Mouse (Mus musculus): ENCODE data around the gene Gm37240. TPM values are rescaled to one million over a fixed set of nuclear protein-coding genes. Genes with fewer than 3 reads are reported as not detected.

The Gm37240 gene
- polyA plus RNA-seq, 1 experiment from 2014 or later = 3.2 TPM

GRCm38 (mm10) chr3:85398841-85399240 lies 488.5 kb downstream of the Gm37240 start:
- no peaks in the 10 kb centered on the region for H3K4me1 ChIP-seq (ENCODE audit: control insufficient read depth, insufficient read depth, low read length)
- DNase-seq (ENCODE audit: low spot score) (no peak), ATAC-seq (replicated peaks; ENCODE audit: insufficient number of reproducible peaks, low FRiP score, low TSS enrichment, low read depth) (no peak)
- H3K4me3 ChIP-seq (ENCODE audit: low read depth, low read length) = no peak overlapping the region
- no peak overlapping the region for H3K9ac ChIP-seq (replicated peaks; ENCODE audit: low read length)
- H3K4me2 ChIP-seq (ENCODE audit: low read depth, low read length) = no peak overlapping the region
- H3K36me3 ChIP-seq (replicated peaks; ENCODE audit: control insufficient read depth, insufficient read depth, low read depth, low read length) = no peaks in the 10 kb centered on the region
- H3K27me3 ChIP-seq (ENCODE audit: control insufficient read depth, insufficient read depth, low read length) = no peaks in the 10 kb centered on the region
- H3K27ac ChIP-seq (replicated peaks; ENCODE audit: low read depth, low read length) = no peak overlapping the region
- H3K9me3 ChIP-seq (replicated peaks; ENCODE audit: control insufficient read depth, low read length) = no peaks in the 10 kb centered on the region

DNA sequence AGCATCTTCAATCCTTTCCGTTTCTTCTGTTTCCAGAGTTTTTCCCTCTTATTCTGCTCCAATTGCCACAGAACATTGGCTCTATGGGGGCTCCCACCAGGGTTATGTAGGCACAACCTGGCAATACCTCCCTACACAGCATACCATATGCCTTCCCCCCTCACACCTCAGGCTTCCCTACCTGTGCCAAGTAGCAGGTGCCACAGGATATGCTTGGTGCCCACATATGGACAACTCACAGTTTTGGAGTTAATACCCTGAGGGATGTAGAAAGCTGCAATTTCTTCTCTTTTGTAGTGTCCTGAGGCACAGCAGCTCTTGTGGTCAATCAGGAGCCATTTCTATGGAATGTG lies 488.9 kb downstream of the Gm37240 start:
- H3K27ac ChIP-seq (replicated peaks; ENCODE audit: low read depth, low read length) = no peak overlapping the region
- ATAC-seq (replicated peaks; ENCODE audit: insufficient number of reproducible peaks, low FRiP score, low TSS enrichment, low read depth) (no peak), DNase-seq (ENCODE audit: low spot score) (no peak)
- H3K36me3 ChIP-seq (replicated peaks; ENCODE audit: control insufficient read depth, insufficient read depth, low read depth, low read length) = no peaks in the 10 kb centered on the region
- H3K4me3 ChIP-seq (ENCODE audit: low read depth, low read length) = no peak overlapping the region
- no peaks in the 10 kb centered on the region for H3K27me3 ChIP-seq (ENCODE audit: control insufficient read depth, insufficient read depth, low read length)
- 93% methylated on average over 1 of the region's 1 CpGs for WGBS
- H3K4me2 ChIP-seq (ENCODE audit: low read depth, low read length) = no peak overlapping the region
- H3K4me1 ChIP-seq (ENCODE audit: control insufficient read depth, insufficient read depth, low read length) = no peaks in the 10 kb centered on the region
- H3K9me3 ChIP-seq (replicated peaks; ENCODE audit: control insufficient read depth, low read length) = no peaks in the 10 kb centered on the region
- H3K9ac ChIP-seq (replicated peaks; ENCODE audit: low read length) = no peak overlapping the region

DNA sequence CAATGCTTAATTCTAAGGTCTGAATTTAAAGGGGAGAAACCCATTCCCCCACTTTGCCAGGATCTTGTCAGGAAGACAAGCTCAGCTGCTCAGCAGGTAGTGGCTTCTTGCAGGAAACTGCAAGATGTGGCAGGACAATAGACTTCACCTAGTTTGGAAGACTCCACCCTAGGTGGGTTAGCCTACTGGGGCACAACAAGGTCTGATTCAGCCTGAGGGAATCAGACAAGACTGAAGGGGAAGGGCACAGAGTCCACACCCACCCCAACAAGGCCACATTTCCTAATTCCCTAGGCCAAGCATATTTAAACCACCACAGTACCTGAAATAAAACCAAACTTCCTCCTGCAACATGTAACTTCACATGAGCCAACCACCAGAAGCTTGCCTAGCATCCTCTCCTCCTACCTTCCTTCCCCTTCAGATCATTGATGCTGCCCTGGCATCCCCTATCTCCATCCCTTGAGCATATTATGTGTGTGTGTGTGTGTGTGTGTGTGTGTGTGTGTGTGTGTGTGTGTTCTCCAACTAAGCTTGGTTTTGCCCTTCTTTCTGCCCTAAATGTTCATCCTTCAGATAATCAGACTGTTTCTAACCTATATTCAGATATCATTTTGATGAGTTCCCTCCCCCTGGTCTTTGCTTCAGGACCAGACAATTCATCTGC lies 489.4 kb downstream of the Gm37240 start:
- Histone ChIP-seq H3K4me1 (ENCODE audit: control insufficient read depth, insufficient read depth, low read length) (no peaks in the 10 kb centered on the region), H3K9me3 (replicated peaks; ENCODE audit: control insufficient read depth, low read length) (no peaks in the 10 kb centered on the region), H3K27ac (replicated peaks; ENCODE audit: low read depth, low read length) (no peak overlapping the region), H3K4me3 (ENCODE audit: low read depth, low read length) (no peak overlapping the region), H3K36me3 (replicated peaks; ENCODE audit: control insufficient read depth, insufficient read depth, low read depth, low read length) (no peaks in the 10 kb centered on the region), H3K4me2 (ENCODE audit: low read depth, low read length) (no peak overlapping the region), H3K9ac (replicated peaks; ENCODE audit: low read length) (no peak overlapping the region), H3K27me3 (ENCODE audit: control insufficient read depth, insufficient read depth, low read length) (no peaks in the 10 kb centered on the region)
- ATAC-seq (replicated peaks; ENCODE audit: insufficient number of reproducible peaks, low FRiP score, low TSS enrichment, low read depth) (no peak), DNase-seq (ENCODE audit: low spot score) (no peak)

DNA sequence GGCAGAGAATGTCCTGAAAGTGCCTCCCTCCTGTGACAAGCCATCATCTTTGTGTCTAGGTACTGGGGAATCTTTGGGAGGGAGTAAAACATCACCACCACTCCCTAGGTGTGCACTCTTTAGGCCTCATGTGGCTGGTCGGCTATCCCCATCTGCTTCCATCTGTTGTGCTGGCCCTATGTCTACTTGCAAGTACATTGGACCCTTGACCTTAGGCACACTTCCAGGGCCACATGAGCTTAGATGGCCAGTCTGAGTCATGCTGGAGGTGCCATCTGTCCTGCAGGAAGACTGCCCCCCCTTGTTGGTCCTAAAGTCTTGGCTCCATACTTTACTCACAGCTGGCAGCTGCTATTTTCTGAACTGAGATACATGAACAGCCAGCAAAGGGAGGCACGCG lies 493.9 kb downstream of the Gm37240 start:
- 93% methylated on average over 3 of the region's 3 CpGs for WGBS
- ATAC-seq (replicated peaks; ENCODE audit: insufficient number of reproducible peaks, low FRiP score, low TSS enrichment, low read depth) (no peak), DNase-seq (ENCODE audit: low spot score) (no peak)
- no peak overlapping the region for H3K4me3 ChIP-seq (ENCODE audit: low read depth, low read length)
- H3K9me3 ChIP-seq (replicated peaks; ENCODE audit: control insufficient read depth, low read length) = no peaks in the 10 kb centered on the region
- H3K9ac ChIP-seq (replicated peaks; ENCODE audit: low read length) = no peak overlapping the region
- H3K4me2 ChIP-seq (ENCODE audit: low read depth, low read length) = no peak overlapping the region
- no peak overlapping the region for H3K27ac ChIP-seq (replicated peaks; ENCODE audit: low read depth, low read length)
- H3K27me3 ChIP-seq (ENCODE audit: control insufficient read depth, insufficient read depth, low read length) = no peaks in the 10 kb centered on the region
- H3K36me3 ChIP-seq (replicated peaks; ENCODE audit: control insufficient read depth, insufficient read depth, low read depth, low read length) = no peaks in the 10 kb centered on the region
- H3K4me1 ChIP-seq (ENCODE audit: control insufficient read depth, insufficient read depth, low read length) = no peaks in the 10 kb centered on the region

DNA sequence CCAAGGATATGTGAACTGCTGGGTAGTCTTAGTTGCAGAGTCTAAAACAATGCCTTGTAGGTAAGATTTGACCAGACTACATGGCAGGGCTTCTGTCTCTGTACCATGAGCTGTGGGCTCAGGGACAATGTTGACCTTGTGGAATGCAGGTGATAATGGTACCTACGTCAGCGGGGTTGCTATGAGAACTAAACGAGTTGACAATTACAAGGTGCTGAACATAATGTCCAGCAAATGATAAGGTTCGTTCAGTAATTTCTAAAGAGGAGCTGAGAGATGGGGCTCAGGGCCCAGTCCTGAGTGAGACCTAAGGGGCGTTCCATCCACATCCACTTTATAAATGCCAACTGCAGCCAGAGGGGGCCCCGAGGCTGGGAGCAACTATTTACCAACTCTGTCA lies 495.6 kb downstream of the Gm37240 start:
- H3K27ac ChIP-seq (replicated peaks; ENCODE audit: low read depth, low read length) = no peak overlapping the region
- ATAC-seq (replicated peaks; ENCODE audit: insufficient number of reproducible peaks, low FRiP score, low TSS enrichment, low read depth) (no peak), DNase-seq (ENCODE audit: low spot score) (no peak)
- no peaks in the 10 kb centered on the region for H3K36me3 ChIP-seq (replicated peaks; ENCODE audit: control insufficient read depth, insufficient read depth, low read depth, low read length)
- no peak overlapping the region for H3K4me2 ChIP-seq (ENCODE audit: low read depth, low read length)
- no peak overlapping the region for H3K4me3 ChIP-seq (ENCODE audit: low read depth, low read length)
- H3K27me3 ChIP-seq (ENCODE audit: control insufficient read depth, insufficient read depth, low read length) = no peaks in the 10 kb centered on the region
- no peaks in the 10 kb centered on the region for H3K9me3 ChIP-seq (replicated peaks; ENCODE audit: control insufficient read depth, low read length)
- no peak overlapping the region for H3K9ac ChIP-seq (replicated peaks; ENCODE audit: low read length)
- 86% methylated on average over 6 of the region's 6 CpGs for WGBS
- no peaks in the 10 kb centered on the region for H3K4me1 ChIP-seq (ENCODE audit: control insufficient read depth, insufficient read depth, low read length)

DNA sequence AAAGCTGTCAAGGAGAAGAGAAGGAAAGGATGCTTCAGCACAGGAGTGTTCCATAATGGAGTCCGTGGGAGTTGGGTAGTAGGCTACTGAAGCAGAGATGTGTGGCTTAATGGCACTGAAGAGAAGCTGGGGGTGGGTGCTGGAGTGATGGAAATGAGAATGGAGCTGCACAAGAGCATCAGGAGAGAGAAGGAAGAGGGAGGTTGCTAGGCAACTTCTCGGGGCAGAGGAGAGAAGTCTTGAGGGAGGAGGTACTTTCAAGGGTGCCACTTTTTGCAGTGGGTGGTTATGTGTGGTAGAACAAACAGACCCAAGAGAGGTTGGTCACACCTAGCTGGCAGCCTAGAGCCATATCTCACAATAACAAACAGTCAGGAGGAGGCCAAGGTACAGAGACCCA lies 496.2 kb downstream of the Gm37240 start:
- no peaks in the 10 kb centered on the region for H3K4me1 ChIP-seq (ENCODE audit: control insufficient read depth, insufficient read depth, low read length)
- H3K9me3 ChIP-seq (replicated peaks; ENCODE audit: control insufficient read depth, low read length) = no peaks in the 10 kb centered on the region
- H3K36me3 ChIP-seq (replicated peaks; ENCODE audit: control insufficient read depth, insufficient read depth, low read depth, low read length) = no peaks in the 10 kb centered on the region
- DNase-seq (ENCODE audit: low spot score) = no peak
- ATAC-seq (replicated peaks; ENCODE audit: insufficient number of reproducible peaks, low FRiP score, low TSS enrichment, low read depth) = no peak
- 87% methylated on average over 2 of the region's 2 CpGs for WGBS
- no peak overlapping the region for H3K4me3 ChIP-seq (ENCODE audit: low read depth, low read length)
- no peak overlapping the region for H3K4me2 ChIP-seq (ENCODE audit: low read depth, low read length)
- no peak overlapping the region for H3K27ac ChIP-seq (replicated peaks; ENCODE audit: low read depth, low read length)
- H3K27me3 ChIP-seq (ENCODE audit: control insufficient read depth, insufficient read depth, low read length) = no peaks in the 10 kb centered on the region
- no peak overlapping the region for H3K9ac ChIP-seq (replicated peaks; ENCODE audit: low read length)

- Histone ChIP-seq H3K4me1 (ENCODE audit: control insufficient read depth, insufficient read depth, low read length) (no peaks in the 10 kb centered on the region), H3K4me2 (ENCODE audit: low read depth, low read length) (no peak overlapping the region), H3K9me3 (replicated peaks; ENCODE audit: control insufficient read depth, low read length) (no peaks in the 10 kb centered on the region), H3K27ac (replicated peaks; ENCODE audit: low read depth, low read length) (no peak overlapping the region), H3K9ac (replicated peaks; ENCODE audit: low read length) (no peak overlapping the region), H3K27me3 (ENCODE audit: control insufficient read depth, insufficient read depth, low read length) (no peaks in the 10 kb centered on the region), H3K4me3 (ENCODE audit: low read depth, low read length) (no peak overlapping the region), H3K36me3 (replicated peaks; ENCODE audit: control insufficient read depth, insufficient read depth, low read depth, low read length) (no peaks in the 10 kb centered on the region)
- ATAC-seq (replicated peaks; ENCODE audit: insufficient number of reproducible peaks, low FRiP score, low TSS enrichment, low read depth) (no peak), DNase-seq (ENCODE audit: low spot score) (no peak)
These were observed 501.9 kb downstream of the Gm37240 start for GRCm38 (mm10) chr3:85385371-85385770.

- Histone ChIP-seq H3K9ac (replicated peaks; ENCODE audit: low read length) (no peak overlapping the region), H3K4me2 (ENCODE audit: low read depth, low read length) (no peak overlapping the region), H3K36me3 (replicated peaks; ENCODE audit: control insufficient read depth, insufficient read depth, low read depth, low read length) (no peaks in the 10 kb centered on the region), H3K27ac (replicated peaks; ENCODE audit: low read depth, low read length) (no peak overlapping the region), H3K4me1 (ENCODE audit: control insufficient read depth, insufficient read depth, low read length) (no peaks in the 10 kb centered on the region), H3K9me3 (replicated peaks; ENCODE audit: control insufficient read depth, low read length) (no peaks in the 10 kb centered on the region), H3K27me3 (ENCODE audit: control insufficient read depth, insufficient read depth, low read length) (no peaks in the 10 kb centered on the region), H3K4me3 (ENCODE audit: low read depth, low read length) (no peak overlapping the region)
- no peak for ATAC-seq (replicated peaks; ENCODE audit: insufficient number of reproducible peaks, low FRiP score, low TSS enrichment, low read depth)
- no peak for DNase-seq (ENCODE audit: low spot score)
- WGBS = 81% methylated on average over 3 of the region's 3 CpGs
These were observed 504.0 kb downstream of the Gm37240 start for GRCm38 (mm10) chr3:85383330-85383729.
